Mouse (Mus musculus) C2C12 (cell line): ENCODE data around the gene Lmo7. TPM values are rescaled to one million over a fixed set of nuclear protein-coding genes. Genes with fewer than 3 reads are reported as not detected.

Experiments used
- H3K27me3 ChIP-seq: one replicate; pipeline ENCODE4 v1.6.1; 2011; ENCODE audit not compliant: control insufficient read depth, insufficient read depth, insufficient read length
- H3K36me3 ChIP-seq: one replicate; pipeline ENCODE4 v1.6.1; 2011; ENCODE audit not compliant: control insufficient read depth, insufficient read depth
- H3K4me3 ChIP-seq: one replicate; pipeline ENCODE4 v1.5.1; 2011; ENCODE audit warnings: mild to moderate bottlenecking, control low read depth; ENCODE audit not compliant: poor library complexity, insufficient read depth, severe bottlenecking
- H3K79me2 ChIP-seq: one replicate; pipeline ENCODE4 v1.6.1; 2011; ENCODE audit not compliant: control insufficient read depth, insufficient read depth
- H3K79me3 ChIP-seq: one replicate; pipeline ENCODE4 v1.6.1; 2011; ENCODE audit warnings: low read depth, control low read depth
- H3ac ChIP-seq: one replicate; pipeline ENCODE3; 2011; ENCODE audit warnings: low read depth; ENCODE audit not compliant: control insufficient read depth, insufficient read length
- CEBPB ChIP-seq: IDR thresholded peaks from one replicate; pipeline ENCODE4 v1.6.1; 2011; ENCODE audit warnings: low read depth, mild to moderate bottlenecking, control low read depth, moderate library complexity
- CTCF ChIP-seq: IDR thresholded peaks from one replicate; pipeline ENCODE4 v1.5.1; 2011; ENCODE audit not compliant: control insufficient read depth, insufficient read depth, insufficient read length
- FOSL1 ChIP-seq: IDR thresholded peaks from one replicate; pipeline ENCODE4 v1.8.0; 2011; ENCODE audit warnings: mild to moderate bottlenecking, low read length; ENCODE audit not compliant: poor library complexity, insufficient read depth, severe bottlenecking
- MAX ChIP-seq: IDR thresholded peaks from one replicate; pipeline ENCODE4 v1.6.1; 2011; ENCODE audit warnings: mild to moderate bottlenecking, control low read depth
- MYOD1 ChIP-seq: IDR thresholded peaks from one replicate; pipeline ENCODE4 v1.6.1; 2011; ENCODE audit warnings: low read depth; ENCODE audit not compliant: control insufficient read depth, insufficient read length
- MYOG ChIP-seq: IDR thresholded peaks from one replicate; pipeline ENCODE4 v1.6.1; 2011; ENCODE audit not compliant: control insufficient read depth, insufficient read length; ENCODE audit errors: extremely low read depth
- USF1 ChIP-seq: IDR thresholded peaks from one replicate; pipeline ENCODE4 v1.6.1; 2011; ENCODE audit warnings: low read depth, mild to moderate bottlenecking, control low read depth, moderate library complexity
- polyA plus RNA-seq: library from polyadenylated mRNA; unstranded; fragments of >200 nt; fragmentation: generic; extraction: Trizol; gene quantifications from one replicate; pipeline ENCODE4 v1.2.1, GENCODE M21; 2012; ENCODE audit warnings: missing spikeins

Gene Lmo7
- polyA plus RNA-seq, 1 experiment = 18.8 TPM

GRCm38 (mm10) chr14:101806058-101806457 is 76.3 kb downstream of the Lmo7 start:
- Histone ChIP-seq H3K36me3 (no peaks in the 10 kb centered on the region), H3K27me3 (no peaks in the 10 kb centered on the region), H3K4me3 (no peak overlapping the region), H3K79me2 (no peaks in the 10 kb centered on the region), H3K79me3 (no peaks in the 10 kb centered on the region), H3ac (no peak overlapping the region)
- TF ChIP-seq MYOD1 = no peak
- TF ChIP-seq CTCF = no peak
- no peak for TF ChIP-seq USF1
- TF ChIP-seq FOSL1 = no peak
- no peak for TF ChIP-seq MYOG
- TF ChIP-seq CEBPB = no peak
- no peak for TF ChIP-seq MAX

- no peak overlapping the region for H3ac ChIP-seq
- H3K36me3 ChIP-seq = no peaks in the 10 kb centered on the region
- H3K4me3 ChIP-seq = no peak overlapping the region
- no peaks in the 10 kb centered on the region for H3K27me3 ChIP-seq
- H3K79me3 ChIP-seq = no peaks in the 10 kb centered on the region
- TF ChIP-seq MYOG = no peak
- TF ChIP-seq USF1 = no peak
- no peak for TF ChIP-seq CTCF
- TF ChIP-seq MYOD1 = no peak
- TF ChIP-seq CEBPB = no peak
- no peak for TF ChIP-seq MAX
- TF ChIP-seq FOSL1 = no peak
- no peaks in the 10 kb centered on the region for H3K79me2 ChIP-seq
Observed at GRCm38 (mm10) chr14:101806607-101807006, 76.8 kb downstream of the Lmo7 start.

- no peaks in the 10 kb centered on the region for H3K36me3 ChIP-seq
- no peaks in the 10 kb centered on the region for H3K79me2 ChIP-seq
- no peaks in the 10 kb centered on the region for H3K79me3 ChIP-seq
- H3K27me3 ChIP-seq = no peaks in the 10 kb centered on the region
- no peak overlapping the region for H3ac ChIP-seq
- H3K4me3 ChIP-seq = no peak overlapping the region
- TF ChIP-seq CTCF = no peak
- TF ChIP-seq MYOG = no peak
- TF ChIP-seq USF1 = no peak
- no peak for TF ChIP-seq MAX
- TF ChIP-seq CEBPB = no peak
- TF ChIP-seq FOSL1 = no peak
- no peak for TF ChIP-seq MYOD1
Observed at GRCm38 (mm10) chr14:101816450-101816849, 86.7 kb downstream of the Lmo7 start.

GRCm38 (mm10) chr14:101822390-101822789 is 92.6 kb downstream of the Lmo7 start:
- Histone ChIP-seq H3K27me3 (no peaks in the 10 kb centered on the region), H3K4me3 (no peak overlapping the region), H3K79me2 (no peaks in the 10 kb centered on the region), H3ac (no peak overlapping the region), H3K79me3 (no peaks in the 10 kb centered on the region), H3K36me3 (no peaks in the 10 kb centered on the region)
- TF ChIP-seq MYOD1 (no peak), MAX (no peak), CTCF (no peak), CEBPB (no peak), USF1 (no peak), MYOG (no peak), FOSL1 (no peak)

- H3K79me3 ChIP-seq = no peaks in the 10 kb centered on the region
- H3K27me3 ChIP-seq = no peaks in the 10 kb centered on the region
- H3K36me3 ChIP-seq = no peaks in the 10 kb centered on the region
- no peaks in the 10 kb centered on the region for H3K79me2 ChIP-seq
- TF ChIP-seq MYOG (no peak), MAX (no peak), CEBPB (no peak), CTCF (no peak), MYOD1 (no peak), USF1 (no peak), FOSL1 (no peak)
- H3ac ChIP-seq = no peak overlapping the region
- no peak overlapping the region for H3K4me3 ChIP-seq
Observed at GRCm38 (mm10) chr14:101822871-101823270, 93.1 kb downstream of the Lmo7 start.

GRCm38 (mm10) chr14:101829676-101830075 is 99.9 kb downstream of the Lmo7 start:
- Histone ChIP-seq H3K79me2 (no peaks in the 10 kb centered on the region), H3K4me3 (no peak overlapping the region), H3K79me3 (no peaks in the 10 kb centered on the region), H3K27me3 (no peaks in the 10 kb centered on the region), H3ac (no peak overlapping the region), H3K36me3 (no peaks in the 10 kb centered on the region)
- TF ChIP-seq MYOG (no peak), MAX (no peak)
